In the genomic region with DNA sequence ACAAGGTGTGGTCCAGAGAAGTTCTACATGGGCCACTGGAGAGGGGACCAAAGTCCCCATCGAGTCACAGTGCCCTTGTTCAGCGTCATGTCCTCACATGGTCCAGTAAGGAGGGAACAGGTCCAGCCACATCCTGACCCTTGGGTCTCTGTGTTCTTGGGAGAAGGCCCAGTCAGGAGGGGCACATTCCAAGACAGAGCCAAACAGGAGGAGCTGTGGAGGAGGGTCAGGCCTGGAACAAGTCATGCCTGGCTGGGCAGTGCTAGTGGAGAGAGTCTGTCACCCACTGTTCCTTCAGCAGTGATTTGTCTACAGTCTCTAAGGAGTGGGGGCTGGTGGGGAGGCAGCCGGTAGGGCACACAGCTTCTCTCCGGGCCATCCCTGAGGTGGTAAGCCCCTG, we compare ENCODE assay signal across 8 mouse cellular contexts. TPM values are rescaled to one million over a fixed set of nuclear protein-coding genes. Genes with fewer than 3 reads are reported as not detected.
A peak's percentile ranks its signal among the peaks of the same experiment; 100 is the strongest.
DNase-seq lines count a peak whose midpoint lies in the region; ATAC-seq and TF ChIP-seq lines count a peak whose summit lies in the region.

No protein-coding gene starts in this region.

- peaks cover 40% of the 10 kb centered on the region for H3K36me3 ChIP-seq in hindbrain, postnatal 0 days (ENCODE audit: insufficient read depth, low read length)
- peaks cover 50% of the 10 kb centered on the region for H3K36me3 ChIP-seq in hindbrain, embryonic 12.5 days
- peaks cover 20% of the 10 kb centered on the region for H3K36me3 ChIP-seq in intestine, embryonic 16.5 days (ENCODE audit: control insufficient read depth, insufficient read depth, low read length)
- H3K36me3 ChIP-seq in lung, embryonic 16.5 days (ENCODE audit: control insufficient read depth, insufficient read depth, low read length): peaks cover 36% of the 10 kb centered on the region
- peaks cover 12% of the 10 kb centered on the region; the same call in 1 of the 2 replicates for H3K36me3 ChIP-seq in forebrain, embryonic 11.5 days (ENCODE audit: control insufficient read depth, insufficient read depth, low read length)

- DNase-seq in hindbrain, postnatal 0 days (ENCODE audit: low spot score): peak; percentile 9
- peak; percentile 42 for DNase-seq in gastrocnemius, postnatal 14 days
- no peak for DNase-seq in right cerebral cortex, postnatal 14 days
- no peak for DNase-seq in forebrain, embryonic 11.5 days (ENCODE audit: low spot score)

- no peaks in the 10 kb centered on the region for H3K27me3 ChIP-seq in hindbrain, postnatal 0 days (ENCODE audit: insufficient read depth, low read length)
- peaks cover 35% of the 10 kb centered on the region for H3K27me3 ChIP-seq in hindbrain, embryonic 12.5 days
- no peaks in the 10 kb centered on the region for H3K27me3 ChIP-seq in intestine, embryonic 16.5 days (replicated peaks; ENCODE audit: control insufficient read depth, insufficient read depth, low read length)
- no peaks in the 10 kb centered on the region; the same call in 1 of the 2 replicates for H3K27me3 ChIP-seq in lung, embryonic 16.5 days (ENCODE audit: control insufficient read depth, insufficient read depth, low read depth, low read length)
- H3K27me3 ChIP-seq in forebrain, embryonic 11.5 days (ENCODE audit: control insufficient read depth, insufficient read depth, low read length): peaks cover 2% of the 10 kb centered on the region

- TF ChIP-seq CTCF in hindbrain, postnatal 0 days (IDR thresholded peaks at IDR 0.05; ENCODE audit: low read depth): no peak

- WGBS in hindbrain, postnatal 0 days: 69% methylated on average over 4 of the region's 4 CpGs
- WGBS in hindbrain, embryonic 12.5 days: 72% methylated on average over 4 of the region's 4 CpGs
- 63% methylated on average over 4 of the region's 4 CpGs for WGBS in intestine, embryonic 16.5 days
- 65% methylated on average over 4 of the region's 4 CpGs for WGBS in lung, embryonic 16.5 days
- WGBS in forebrain, embryonic 11.5 days: 68% methylated on average over 4 of the region's 4 CpGs

- no peak overlapping the region for H3K4me3 ChIP-seq in hindbrain, postnatal 0 days (ENCODE audit: low read length)
- H3K4me3 ChIP-seq in hindbrain, embryonic 12.5 days: no peak overlapping the region
- no peak overlapping the region for H3K4me3 ChIP-seq in intestine, embryonic 16.5 days (ENCODE audit: low read length)
- no peak overlapping the region for H3K4me3 ChIP-seq in lung, embryonic 16.5 days (ENCODE audit: low read length)
- H3K4me3 ChIP-seq in forebrain, embryonic 11.5 days (ENCODE audit: low read depth, low read length): no peak overlapping the region

- H3K27ac ChIP-seq in hindbrain, postnatal 0 days: 0 out of 2 replicates have a peak overlapping the region, but pooled peaks have one; percentile 17
- no peak overlapping the region for H3K27ac ChIP-seq in hindbrain, embryonic 12.5 days
- H3K27ac ChIP-seq in intestine, embryonic 16.5 days (ENCODE audit: low read length): peak overlapping the region; percentile 53; the same call in 1 of the 2 replicates
- no peak overlapping the region for H3K27ac ChIP-seq in lung, embryonic 16.5 days (ENCODE audit: low read length)
- H3K27ac ChIP-seq in forebrain, embryonic 11.5 days (ENCODE audit: low read depth, low read length): no peak overlapping the region

- no peak overlapping the region for H3K4me2 ChIP-seq in hindbrain, postnatal 0 days (ENCODE audit: low read depth, low read length)
- H3K4me2 ChIP-seq in hindbrain, embryonic 12.5 days (replicated peaks): no peak overlapping the region
- H3K4me2 ChIP-seq in intestine, embryonic 16.5 days (ENCODE audit: low read depth, low read length): 0 out of 2 replicates have a peak overlapping the region, but pooled peaks have one; percentile 8
- H3K4me2 ChIP-seq in lung, embryonic 16.5 days (ENCODE audit: low read depth, low read length): no peak overlapping the region
- no peak overlapping the region for H3K4me2 ChIP-seq in forebrain, embryonic 11.5 days (ENCODE audit: low read depth, low read length, severe bottlenecking)

- no peaks in the 10 kb centered on the region for H3K9me3 ChIP-seq in hindbrain, postnatal 0 days (ENCODE audit: low read length)
- no peaks in the 10 kb centered on the region for H3K9me3 ChIP-seq in hindbrain, embryonic 12.5 days (replicated peaks)
- H3K9me3 ChIP-seq in intestine, embryonic 16.5 days (ENCODE audit: control insufficient read depth, low read length): no peaks in the 10 kb centered on the region
- no peaks in the 10 kb centered on the region for H3K9me3 ChIP-seq in lung, embryonic 16.5 days (ENCODE audit: control insufficient read depth, low read length)
- no peaks in the 10 kb centered on the region for H3K9me3 ChIP-seq in forebrain, embryonic 11.5 days (ENCODE audit: control insufficient read depth, low read length)

- H3K9ac ChIP-seq in hindbrain, postnatal 0 days (replicated peaks; ENCODE audit: low read length): no peak overlapping the region
- H3K9ac ChIP-seq in hindbrain, embryonic 12.5 days: no peak overlapping the region
- peak overlapping the region; percentile 38; the same call in 1 of the 2 replicates for H3K9ac ChIP-seq in intestine, embryonic 16.5 days (ENCODE audit: low read depth, low read length)
- peak overlapping the region; percentile 26; the same call in 1 of the 2 replicates for H3K9ac ChIP-seq in lung, embryonic 16.5 days (ENCODE audit: low read length)
- H3K9ac ChIP-seq in forebrain, embryonic 11.5 days (ENCODE audit: low read length): no peak overlapping the region

- ATAC-seq in hindbrain, postnatal 0 days: peak; percentile 25; the same call in 1 of the 2 replicates
- no peak for ATAC-seq in hindbrain, embryonic 12.5 days (ENCODE audit: low FRiP score)
- no peak for ATAC-seq in intestine, embryonic 16.5 days
- no peak for ATAC-seq in lung, embryonic 16.5 days (ENCODE audit: low read depth)
- ATAC-seq in activated CD4-positive, CD25-positive, alpha-beta regulatory T cell, adult 4 months: no peak
- no peak for ATAC-seq in forebrain, embryonic 11.5 days (replicated peaks; ENCODE audit: low FRiP score)

- peaks cover 15% of the 10 kb centered on the region for H3K4me1 ChIP-seq in hindbrain, postnatal 0 days (ENCODE audit: insufficient read depth, low read length)
- peaks cover 31% of the 10 kb centered on the region for H3K4me1 ChIP-seq in hindbrain, embryonic 12.5 days
- peaks cover 33% of the 10 kb centered on the region for H3K4me1 ChIP-seq in intestine, embryonic 16.5 days (ENCODE audit: control insufficient read depth, insufficient read depth, low read length)
- peaks cover 12% of the 10 kb centered on the region for H3K4me1 ChIP-seq in lung, embryonic 16.5 days (replicated peaks; ENCODE audit: control insufficient read depth, insufficient read depth, low read length)
- peaks cover 5% of the 10 kb centered on the region; the same call in 1 of the 2 replicates for H3K4me1 ChIP-seq in forebrain, embryonic 11.5 days (replicated peaks; ENCODE audit: control insufficient read depth, insufficient read depth, low read length)

- intact Hi-C loops in gastrocnemius, postnatal 14 days (cut with DNase I; ENCODE audit: low total_unique reads): no loop called here

RNA-seq across cellular contexts. Expression of a gene that starts 3.6 kb away (rescaled TPM):
- 12.4 and 20.7 TPM in 2 replicates for total RNA-seq in hindbrain, postnatal 0 days (2014; rRNA removed)
- 17.1 and 17.7 TPM in 2 replicates for polyA plus RNA-seq in hindbrain, postnatal 0 days (2015; fragmentation: Nextera tagmentation; extraction: Ambion mirVana)
- 5.9 and 6.0 TPM in 2 replicates for polyA plus RNA-seq in hindbrain, embryonic 12.5 days (2016; fragmentation: Nextera tagmentation; extraction: Ambion mirVana)
- total RNA-seq in gastrocnemius, postnatal 14 days (2021): 1 to 10 TPM; 4.0 to 6.3 TPM
- 183 and 196 TPM in 2 replicates for polyA plus RNA-seq in intestine, embryonic 16.5 days (2015; fragmentation: Nextera tagmentation; extraction: Ambion mirVana)
- polyA plus RNA-seq in lung, embryonic 16.5 days (2015; fragmentation: Nextera tagmentation; extraction: Ambion mirVana): 42.5 and 44.7 TPM in 2 replicates
- 1 to 10 TPM in 1 of 2 experiments, not detected in 1; 1.0 TPM for polyA plus RNA-seq in activated CD4-positive, CD25-positive, alpha-beta regulatory T cell, adult 4 months (2017; shearing (Covaris generic))
- 10.2 and 10.5 TPM in 2 replicates for polyA plus RNA-seq in forebrain, embryonic 11.5 days (2014; fragmentation: Nextera tagmentation; extraction: Ambion mirVana)

RNA-seq across cellular contexts. Expression of a gene that starts 10.9 kb away (rescaled TPM):
- total RNA-seq in hindbrain, postnatal 0 days (2014; rRNA removed): 24.2 and 32.1 TPM in 2 replicates
- 17.6 and 22.0 TPM in 2 replicates for polyA plus RNA-seq in hindbrain, postnatal 0 days (2015; fragmentation: Nextera tagmentation; extraction: Ambion mirVana)
- 36.4 and 38.1 TPM in 2 replicates for polyA plus RNA-seq in hindbrain, embryonic 12.5 days (2016; fragmentation: Nextera tagmentation; extraction: Ambion mirVana)
- 10 to 100 TPM; 20.6 to 27.7 TPM for total RNA-seq in gastrocnemius, postnatal 14 days (2021)
- polyA plus RNA-seq in intestine, embryonic 16.5 days (2015; fragmentation: Nextera tagmentation; extraction: Ambion mirVana): 10.1 and 15.2 TPM in 2 replicates
- 12.2 and 12.8 TPM in 2 replicates for polyA plus RNA-seq in lung, embryonic 16.5 days (2015; fragmentation: Nextera tagmentation; extraction: Ambion mirVana)
- polyA plus RNA-seq in activated CD4-positive, CD25-positive, alpha-beta regulatory T cell, adult 4 months (2017; shearing (Covaris generic)): 1 to 10 TPM; 4.7 to 5.2 TPM
- 12.3 and 19.2 TPM in 2 replicates for polyA plus RNA-seq in forebrain, embryonic 11.5 days (2014; fragmentation: Nextera tagmentation; extraction: Ambion mirVana)

RNA-seq across cellular contexts. Expression of a gene that starts 20.1 kb away (rescaled TPM):
- total RNA-seq in hindbrain, postnatal 0 days (2014; rRNA removed): not detected in 2 replicates
- polyA plus RNA-seq in hindbrain, postnatal 0 days (2015; fragmentation: Nextera tagmentation; extraction: Ambion mirVana): not detected in 2 replicates
- not detected in 2 replicates for polyA plus RNA-seq in hindbrain, embryonic 12.5 days (2016; fragmentation: Nextera tagmentation; extraction: Ambion mirVana)
- not detected for total RNA-seq in gastrocnemius, postnatal 14 days (2021)
- polyA plus RNA-seq in intestine, embryonic 16.5 days (2015; fragmentation: Nextera tagmentation; extraction: Ambion mirVana): not detected in 2 replicates
- polyA plus RNA-seq in lung, embryonic 16.5 days (2015; fragmentation: Nextera tagmentation; extraction: Ambion mirVana): not detected in 2 replicates
- polyA plus RNA-seq in activated CD4-positive, CD25-positive, alpha-beta regulatory T cell, adult 4 months (2017; shearing (Covaris generic)): not detected
- polyA plus RNA-seq in forebrain, embryonic 11.5 days (2014; fragmentation: Nextera tagmentation; extraction: Ambion mirVana): not detected in 2 replicates

RNA-seq across cellular contexts. Expression of a gene that starts 47.4 kb away (rescaled TPM):
- total RNA-seq in hindbrain, postnatal 0 days (2014; rRNA removed): 11.2 and 11.7 TPM in 2 replicates
- 11.6 and 13.9 TPM in 2 replicates for polyA plus RNA-seq in hindbrain, postnatal 0 days (2015; fragmentation: Nextera tagmentation; extraction: Ambion mirVana)
- 21.0 and 23.0 TPM in 2 replicates for polyA plus RNA-seq in hindbrain, embryonic 12.5 days (2016; fragmentation: Nextera tagmentation; extraction: Ambion mirVana)
- total RNA-seq in gastrocnemius, postnatal 14 days (2021): 10 to 100 TPM; 15.2 to 15.3 TPM
- polyA plus RNA-seq in intestine, embryonic 16.5 days (2015; fragmentation: Nextera tagmentation; extraction: Ambion mirVana): 9.3 and 10.6 TPM in 2 replicates
- 16.1 and 17.3 TPM in 2 replicates for polyA plus RNA-seq in lung, embryonic 16.5 days (2015; fragmentation: Nextera tagmentation; extraction: Ambion mirVana)
- polyA plus RNA-seq in activated CD4-positive, CD25-positive, alpha-beta regulatory T cell, adult 4 months (2017; shearing (Covaris generic)): 1 to 10 TPM; 2.7 to 3.8 TPM
- polyA plus RNA-seq in forebrain, embryonic 11.5 days (2014; fragmentation: Nextera tagmentation; extraction: Ambion mirVana): 22.6 and 24.9 TPM in 2 replicates

RNA-seq across cellular contexts. Expression of a gene that starts 47.5 kb away (rescaled TPM):
- total RNA-seq in hindbrain, postnatal 0 days (2014; rRNA removed): 15.1 and 25.7 TPM in 2 replicates
- polyA plus RNA-seq in hindbrain, postnatal 0 days (2015; fragmentation: Nextera tagmentation; extraction: Ambion mirVana): 10.6 and 13.1 TPM in 2 replicates
- 9.8 and 10.9 TPM in 2 replicates for polyA plus RNA-seq in hindbrain, embryonic 12.5 days (2016; fragmentation: Nextera tagmentation; extraction: Ambion mirVana)
- total RNA-seq in gastrocnemius, postnatal 14 days (2021): 1 to 10 TPM; 1.3 to 1.8 TPM
- polyA plus RNA-seq in intestine, embryonic 16.5 days (2015; fragmentation: Nextera tagmentation; extraction: Ambion mirVana): 14.6 and 18.6 TPM in 2 replicates
- polyA plus RNA-seq in lung, embryonic 16.5 days (2015; fragmentation: Nextera tagmentation; extraction: Ambion mirVana): 12.4 and 13.6 TPM in 2 replicates
- 10 to 100 TPM in 1 of 2 experiments, 1 to 10 TPM in 1; 9.5 to 16.9 TPM for polyA plus RNA-seq in activated CD4-positive, CD25-positive, alpha-beta regulatory T cell, adult 4 months (2017; shearing (Covaris generic))
- polyA plus RNA-seq in forebrain, embryonic 11.5 days (2014; fragmentation: Nextera tagmentation; extraction: Ambion mirVana): 13.0 and 14.1 TPM in 2 replicates

Comparison
In these comparisons a context has a peak if more than half of its experiments do, and no peak if none do; other contexts are left out.
1. H3K27ac ChIP-seq: peak in hindbrain, postnatal 0 days (single experiment) and intestine, embryonic 16.5 days (single experiment); none in hindbrain, embryonic 12.5 days (single experiment), lung, embryonic 16.5 days (single experiment) and forebrain, embryonic 11.5 days (single experiment).
2. DNase-seq: peak in hindbrain, postnatal 0 days (single experiment) and gastrocnemius, postnatal 14 days (single experiment); none in right cerebral cortex, postnatal 14 days (single experiment) and forebrain, embryonic 11.5 days (single experiment).
3. H3K9ac ChIP-seq: peak in intestine, embryonic 16.5 days (single experiment) and lung, embryonic 16.5 days (single experiment); none in hindbrain, postnatal 0 days (single experiment), hindbrain, embryonic 12.5 days (single experiment) and forebrain, embryonic 11.5 days (single experiment).